Mouse (Mus musculus) kidney, adult 2 months (tissue): ENCODE measurements around the gene Rapgef3.

Experiments used
- CTCF ChIP-seq: fragments of 200-500 bp; conservative IDR thresholded peaks from 2 replicates; pipeline ENCODE4 v1.5.1; 2011; ENCODE audit warnings: low read depth, mild to moderate bottlenecking, control low read depth, low read length, moderate library complexity, mixed read lengths; ENCODE audit not compliant: insufficient read depth, insufficient read length
- POLR2A ChIP-seq: fragments of 200-500 bp; IDR thresholded peaks from one replicate; pipeline ENCODE4 v1.6.1; 2011; ENCODE audit warnings: low read depth, low read length, control low read depth

GRCm38 (mm10) chr15:97745331-97745730 lies 22.4 kb downstream of the Rapgef3 start:
- TF ChIP-seq CTCF (no peak), POLR2A (no peak)
